Mouse (Mus musculus): Measurements from ENCODE around the gene Prdm2. TPM values are rescaled to one million over a fixed set of nuclear protein-coding genes. Genes with fewer than 3 reads are reported as not detected.

The Prdm2 gene
- polyA plus RNA-seq, 1 experiment from 2014 or later: 22.0 TPM

DNA sequence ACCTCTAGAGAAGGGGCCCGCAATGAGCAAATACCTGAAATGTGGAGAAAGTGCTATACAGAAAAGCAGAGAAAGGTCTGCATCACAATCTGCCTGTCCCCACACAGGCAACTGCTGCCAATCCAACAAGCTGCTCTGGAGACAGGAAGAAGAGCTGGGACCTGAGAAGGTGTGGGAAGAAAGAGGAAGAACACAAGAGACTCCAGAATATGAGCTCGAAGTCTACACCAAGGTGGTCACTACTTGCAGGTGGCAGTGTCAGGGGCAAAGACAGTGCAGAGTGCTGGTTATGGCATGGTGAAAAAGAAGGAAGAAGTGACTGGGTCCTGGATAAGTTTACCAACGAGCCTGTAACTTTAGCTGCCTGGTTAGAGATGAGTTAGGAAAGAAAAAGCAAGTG lies 14.4 kb downstream of the Prdm2 start:
- no peaks in the 10 kb centered on the region for H3K4me1 ChIP-seq (ENCODE audit: control insufficient read depth, insufficient read depth, low read length)
- no peak overlapping the region for H3K4me3 ChIP-seq (replicated peaks; ENCODE audit: low read depth, low read length)
- ATAC-seq (ENCODE audit: low FRiP score, low TSS enrichment): no peak
- WGBS: 91% methylated on average over 3 of the region's 3 CpGs
- H3K9ac ChIP-seq (replicated peaks; ENCODE audit: low read length): no peak overlapping the region
- no peaks in the 10 kb centered on the region for H3K36me3 ChIP-seq (ENCODE audit: control insufficient read depth, insufficient read depth, low read length)
- DNase-seq: no peak
- no peak overlapping the region for H3K27ac ChIP-seq (replicated peaks; ENCODE audit: low read depth, low read length)
- H3K27me3 ChIP-seq (ENCODE audit: control insufficient read depth, insufficient read depth, low read length): no peaks in the 10 kb centered on the region
- no peak overlapping the region for H3K4me2 ChIP-seq (ENCODE audit: low read length)
- H3K9me3 ChIP-seq (ENCODE audit: control insufficient read depth, low read length): no peaks in the 10 kb centered on the region

DNA sequence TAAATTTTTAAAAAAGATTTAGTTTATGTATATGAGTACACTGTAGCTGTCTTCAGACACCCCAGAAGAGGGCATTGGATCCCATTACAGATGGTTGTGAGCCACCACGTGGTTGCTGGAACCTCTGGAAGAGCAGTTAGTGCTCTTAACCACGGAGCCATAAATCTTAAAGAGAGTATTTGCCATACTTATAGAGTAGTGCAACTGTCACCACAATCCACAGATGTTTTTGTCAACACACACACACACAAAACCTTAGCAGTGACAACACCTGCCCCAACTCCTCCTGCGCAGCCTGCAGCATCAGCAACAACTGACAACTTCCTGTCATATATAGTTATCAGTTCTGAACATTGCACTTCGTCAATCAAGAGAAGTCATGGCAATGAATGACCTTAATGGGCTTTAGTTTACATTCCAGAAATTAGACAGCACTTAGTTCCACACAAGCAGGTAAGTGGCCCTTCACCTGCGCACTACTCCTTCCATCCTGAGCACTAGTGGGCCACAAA lies 14.9 kb downstream of the Prdm2 start:
- H3K4me2 ChIP-seq (ENCODE audit: low read length): no peak overlapping the region
- 94% methylated on average over 5 of the region's 5 CpGs for WGBS
- H3K36me3 ChIP-seq (ENCODE audit: control insufficient read depth, insufficient read depth, low read length): 0 out of 2 replicates have a peak, but pooled peaks cover under 1% of the 10 kb centered on the region
- H3K9ac ChIP-seq (replicated peaks; ENCODE audit: low read length): no peak overlapping the region
- no peaks in the 10 kb centered on the region for H3K9me3 ChIP-seq (ENCODE audit: control insufficient read depth, low read length)
- no peak for DNase-seq
- H3K4me3 ChIP-seq (replicated peaks; ENCODE audit: low read depth, low read length): no peak overlapping the region
- ATAC-seq (ENCODE audit: low FRiP score, low TSS enrichment): no peak
- H3K27me3 ChIP-seq (ENCODE audit: control insufficient read depth, insufficient read depth, low read length): no peaks in the 10 kb centered on the region
- no peaks in the 10 kb centered on the region for H3K4me1 ChIP-seq (ENCODE audit: control insufficient read depth, insufficient read depth, low read length)
- H3K27ac ChIP-seq (replicated peaks; ENCODE audit: low read depth, low read length): no peak overlapping the region

DNA sequence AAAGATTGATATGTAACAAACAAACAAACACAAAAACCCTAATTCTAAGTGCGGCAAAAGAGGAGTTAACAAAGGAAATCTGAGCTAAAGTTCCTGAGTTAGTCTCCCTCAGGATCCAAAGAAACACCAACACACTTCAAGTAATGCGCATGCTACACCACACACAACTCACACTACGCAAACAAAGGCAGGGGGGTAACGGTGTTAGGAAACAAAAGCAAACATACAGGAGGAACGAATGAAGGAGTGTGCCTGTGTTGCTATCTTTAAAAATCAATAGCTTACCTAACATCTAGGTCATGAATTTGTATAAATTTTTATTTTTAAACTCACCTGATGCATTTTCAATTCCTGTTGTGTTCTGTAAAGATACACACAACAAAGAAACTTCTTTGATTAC lies 18.5 kb downstream of the Prdm2 start:
- no peak for DNase-seq
- no peak overlapping the region for H3K4me2 ChIP-seq (ENCODE audit: low read length)
- H3K9ac ChIP-seq (replicated peaks; ENCODE audit: low read length): no peak overlapping the region
- H3K27me3 ChIP-seq (ENCODE audit: control insufficient read depth, insufficient read depth, low read length): no peaks in the 10 kb centered on the region
- no peaks in the 10 kb centered on the region for H3K9me3 ChIP-seq (ENCODE audit: control insufficient read depth, low read length)
- H3K27ac ChIP-seq (replicated peaks; ENCODE audit: low read depth, low read length): no peak overlapping the region
- 0 out of 2 replicates have a peak, but pooled peaks cover 3% of the 10 kb centered on the region for H3K36me3 ChIP-seq (ENCODE audit: control insufficient read depth, insufficient read depth, low read length)
- no peak for ATAC-seq (ENCODE audit: low FRiP score, low TSS enrichment)
- WGBS: 86% methylated on average over 5 of the region's 5 CpGs
- no peak overlapping the region for H3K4me3 ChIP-seq (replicated peaks; ENCODE audit: low read depth, low read length)
- H3K4me1 ChIP-seq (ENCODE audit: control insufficient read depth, insufficient read depth, low read length): no peaks in the 10 kb centered on the region

DNA sequence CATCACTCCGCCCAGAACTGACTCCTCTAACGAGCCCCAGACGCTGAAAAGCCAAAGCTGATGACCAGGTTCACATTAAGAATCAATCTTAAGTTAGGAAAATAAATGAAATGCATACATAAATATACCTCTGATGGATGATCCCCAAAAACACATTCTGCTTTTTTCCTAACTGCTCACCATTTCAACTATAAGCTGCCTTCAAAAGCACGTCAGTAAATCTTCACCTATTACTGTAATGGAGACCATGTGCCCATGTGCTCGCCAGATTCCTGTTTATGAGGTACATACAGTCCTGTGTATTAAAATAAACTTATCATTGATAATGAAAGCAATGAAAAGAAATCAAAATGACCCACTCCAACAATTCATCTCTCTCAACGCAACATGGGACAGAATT lies 19.6 kb downstream of the Prdm2 start:
- H3K27me3 ChIP-seq (ENCODE audit: control insufficient read depth, insufficient read depth, low read length): no peaks in the 10 kb centered on the region
- H3K9me3 ChIP-seq (ENCODE audit: control insufficient read depth, low read length): no peaks in the 10 kb centered on the region
- DNase-seq: no peak

DNA sequence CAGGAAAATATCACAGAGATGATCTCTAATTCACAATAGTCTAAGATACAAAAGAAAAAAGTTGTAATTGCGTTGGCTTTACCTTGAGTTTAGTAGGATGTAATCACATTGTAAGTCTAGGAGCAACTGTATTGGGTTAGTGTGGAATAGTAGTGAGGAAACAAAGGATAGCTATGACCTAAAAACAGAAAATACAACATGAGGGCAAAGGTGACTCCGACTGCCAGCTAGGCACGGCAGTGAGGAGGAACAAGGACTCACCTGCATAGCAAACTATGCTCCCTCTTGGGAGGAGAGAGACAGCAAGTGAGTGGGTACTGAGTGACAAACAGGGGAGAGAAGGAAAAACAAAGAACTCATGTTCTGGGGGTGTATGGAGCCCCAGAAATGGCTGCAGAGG lies 21.0 kb downstream of the Prdm2 start:
- H3K4me3 ChIP-seq (replicated peaks; ENCODE audit: low read depth, low read length): no peak overlapping the region
- 0 out of 2 replicates have a peak, but pooled peaks cover 3% of the 10 kb centered on the region for H3K36me3 ChIP-seq (ENCODE audit: control insufficient read depth, insufficient read depth, low read length)
- H3K4me2 ChIP-seq (ENCODE audit: low read length): no peak overlapping the region
- no peak overlapping the region for H3K9ac ChIP-seq (replicated peaks; ENCODE audit: low read length)
- DNase-seq: no peak
- 85% methylated on average over 3 of the region's 3 CpGs for WGBS
- no peaks in the 10 kb centered on the region for H3K4me1 ChIP-seq (ENCODE audit: control insufficient read depth, insufficient read depth, low read length)
- no peak for ATAC-seq (ENCODE audit: low FRiP score, low TSS enrichment)
- no peak overlapping the region for H3K27ac ChIP-seq (replicated peaks; ENCODE audit: low read depth, low read length)
- no peaks in the 10 kb centered on the region for H3K27me3 ChIP-seq (ENCODE audit: control insufficient read depth, insufficient read depth, low read length)
- H3K9me3 ChIP-seq (ENCODE audit: control insufficient read depth, low read length): no peaks in the 10 kb centered on the region

More for the DNA sequence above, 19.6 kb downstream of the Prdm2 start:
- Histone ChIP-seq H3K4me3 (replicated peaks; ENCODE audit: low read depth, low read length) (no peak overlapping the region), H3K36me3 (ENCODE audit: control insufficient read depth, insufficient read depth, low read length) (0 out of 2 replicates have a peak, but pooled peaks cover 3% of the 10 kb centered on the region), H3K4me1 (ENCODE audit: control insufficient read depth, insufficient read depth, low read length) (no peaks in the 10 kb centered on the region), H3K4me2 (ENCODE audit: low read length) (no peak overlapping the region), H3K9ac (replicated peaks; ENCODE audit: low read length) (no peak overlapping the region), H3K27ac (replicated peaks; ENCODE audit: low read depth, low read length) (no peak overlapping the region)
- no peak for ATAC-seq (ENCODE audit: low FRiP score, low TSS enrichment)
- WGBS: 91% methylated on average over 6 of the region's 6 CpGs

DNA sequence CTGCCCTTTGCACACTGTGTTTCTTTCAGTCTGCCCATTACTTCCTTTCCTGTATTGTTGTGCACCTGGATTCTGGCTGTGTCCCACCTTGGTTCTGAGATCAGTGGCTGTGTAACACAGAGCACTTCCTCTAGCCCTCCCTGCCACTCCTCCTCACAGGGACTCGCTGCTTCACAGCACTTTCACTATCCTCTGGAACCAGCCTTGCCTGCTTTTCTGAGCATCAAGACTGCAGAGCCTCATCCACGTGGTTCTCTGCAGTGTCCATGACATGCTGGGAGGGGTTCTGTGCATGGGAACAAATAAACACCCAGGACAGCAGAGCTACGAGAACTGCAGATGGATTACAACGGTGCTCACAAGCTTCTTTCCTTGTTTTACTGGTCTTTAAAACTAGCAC lies 22.1 kb downstream of the Prdm2 start:
- 80% methylated on average over 4 of the region's 4 CpGs for WGBS
- H3K36me3 ChIP-seq (ENCODE audit: control insufficient read depth, insufficient read depth, low read length): 0 out of 2 replicates have a peak, but pooled peaks cover 3% of the 10 kb centered on the region
- H3K27me3 ChIP-seq (ENCODE audit: control insufficient read depth, insufficient read depth, low read length): no peaks in the 10 kb centered on the region
- H3K9me3 ChIP-seq (ENCODE audit: control insufficient read depth, low read length): no peaks in the 10 kb centered on the region
- ATAC-seq (ENCODE audit: low FRiP score, low TSS enrichment): no peak
- no peak for DNase-seq
- no peak overlapping the region for H3K4me3 ChIP-seq (replicated peaks; ENCODE audit: low read depth, low read length)
- no peak overlapping the region for H3K9ac ChIP-seq (replicated peaks; ENCODE audit: low read length)
- H3K27ac ChIP-seq (replicated peaks; ENCODE audit: low read depth, low read length): no peak overlapping the region
- H3K4me2 ChIP-seq (ENCODE audit: low read length): no peak overlapping the region
- no peaks in the 10 kb centered on the region for H3K4me1 ChIP-seq (ENCODE audit: control insufficient read depth, insufficient read depth, low read length)

DNA sequence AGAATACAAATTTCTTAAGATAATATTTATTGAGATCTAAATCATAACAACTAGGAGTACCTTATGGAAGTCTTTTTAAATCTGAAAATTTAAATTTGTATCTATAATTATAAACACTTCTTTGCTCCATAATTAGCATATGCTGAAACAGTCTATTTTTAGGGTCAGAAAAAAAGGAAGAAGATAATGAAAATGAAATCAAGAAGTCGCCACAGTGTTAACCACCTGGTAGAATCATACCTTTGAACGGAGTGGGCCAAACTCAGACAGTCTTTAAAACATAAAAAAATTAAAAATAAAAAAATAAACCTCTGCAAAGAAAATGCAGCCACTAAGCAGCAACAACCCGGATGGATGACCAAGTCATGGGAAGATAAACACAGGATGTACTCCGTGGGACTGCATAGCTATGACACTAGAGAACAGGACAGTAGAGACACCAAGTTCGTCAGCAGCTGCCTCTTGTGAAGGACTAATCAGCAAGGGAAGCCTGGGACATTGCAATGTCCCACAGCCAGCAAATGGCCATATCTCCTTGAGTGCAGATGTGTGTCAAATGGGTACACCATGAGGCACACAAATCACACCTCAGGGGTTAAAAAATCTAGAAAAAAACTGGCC lies 24.1 kb downstream of the Prdm2 start:
- WGBS: 90% methylated on average over 5 of the region's 5 CpGs
- Histone ChIP-seq H3K4me1 (ENCODE audit: control insufficient read depth, insufficient read depth, low read length) (no peaks in the 10 kb centered on the region), H3K4me3 (replicated peaks; ENCODE audit: low read depth, low read length) (no peak overlapping the region), H3K36me3 (ENCODE audit: control insufficient read depth, insufficient read depth, low read length) (0 out of 2 replicates have a peak, but pooled peaks cover 3% of the 10 kb centered on the region), H3K4me2 (ENCODE audit: low read length) (no peak overlapping the region), H3K9ac (replicated peaks; ENCODE audit: low read length) (no peak overlapping the region), H3K9me3 (ENCODE audit: control insufficient read depth, low read length) (no peaks in the 10 kb centered on the region), H3K27me3 (ENCODE audit: control insufficient read depth, insufficient read depth, low read length) (no peaks in the 10 kb centered on the region), H3K27ac (replicated peaks; ENCODE audit: low read depth, low read length) (no peak overlapping the region)
- ATAC-seq (ENCODE audit: low FRiP score, low TSS enrichment) (no peak), DNase-seq (no peak)

DNA sequence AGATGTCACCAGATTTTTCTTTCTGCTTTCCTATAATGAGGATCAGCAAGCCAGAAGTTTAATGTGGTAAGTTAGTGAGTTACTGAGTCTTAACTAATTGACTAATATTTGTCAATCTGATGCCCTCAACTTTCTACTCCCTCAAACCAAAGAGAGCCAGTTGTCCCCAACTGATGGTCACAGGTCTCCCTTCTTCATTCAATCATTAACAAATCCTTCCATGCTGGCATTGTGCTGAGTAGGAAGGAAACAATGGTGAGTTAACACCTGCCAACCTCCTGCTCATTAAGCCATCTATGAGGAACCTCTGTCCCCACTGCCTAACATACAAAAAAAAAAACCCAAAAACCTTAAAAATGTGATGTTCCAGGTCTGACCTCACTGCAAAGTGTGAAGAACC lies 26.7 kb downstream of the Prdm2 start:
- H3K9ac ChIP-seq (replicated peaks; ENCODE audit: low read length): no peak overlapping the region
- DNase-seq (no peak), ATAC-seq (ENCODE audit: low FRiP score, low TSS enrichment) (no peak)
- no peak overlapping the region for H3K4me2 ChIP-seq (ENCODE audit: low read length)
- H3K36me3 ChIP-seq (ENCODE audit: control insufficient read depth, insufficient read depth, low read length): no peaks in the 10 kb centered on the region
- H3K4me1 ChIP-seq (ENCODE audit: control insufficient read depth, insufficient read depth, low read length): no peaks in the 10 kb centered on the region
- H3K4me3 ChIP-seq (replicated peaks; ENCODE audit: low read depth, low read length): no peak overlapping the region
- H3K9me3 ChIP-seq (ENCODE audit: control insufficient read depth, low read length): no peaks in the 10 kb centered on the region
- H3K27ac ChIP-seq (replicated peaks; ENCODE audit: low read depth, low read length): no peak overlapping the region
- no peaks in the 10 kb centered on the region for H3K27me3 ChIP-seq (ENCODE audit: control insufficient read depth, insufficient read depth, low read length)

DNA sequence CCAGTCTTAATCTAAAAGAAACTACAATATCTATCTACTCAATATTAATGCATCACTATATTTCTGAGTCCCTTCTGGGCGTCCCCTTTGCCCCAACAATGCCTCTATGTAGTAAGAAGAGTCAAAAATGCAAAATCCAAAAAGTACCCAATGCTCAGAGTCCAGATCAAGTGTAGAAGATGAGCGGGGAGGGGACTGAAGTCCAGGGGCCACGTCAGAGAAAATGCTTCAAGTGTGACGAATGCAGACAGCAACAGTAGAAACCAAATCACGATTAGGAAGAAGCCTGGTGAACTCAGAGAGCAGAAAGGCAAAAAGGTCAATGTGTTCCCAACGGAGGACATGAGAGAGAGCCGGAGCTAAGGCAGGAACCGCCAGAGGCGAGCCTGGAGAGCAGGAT lies 27.3 kb downstream of the Prdm2 start:
- Histone ChIP-seq H3K4me3 (replicated peaks; ENCODE audit: low read depth, low read length) (no peak overlapping the region), H3K9ac (replicated peaks; ENCODE audit: low read length) (no peak overlapping the region), H3K4me1 (ENCODE audit: control insufficient read depth, insufficient read depth, low read length) (no peaks in the 10 kb centered on the region), H3K27ac (replicated peaks; ENCODE audit: low read depth, low read length) (no peak overlapping the region), H3K36me3 (ENCODE audit: control insufficient read depth, insufficient read depth, low read length) (0 out of 2 replicates have a peak, but pooled peaks cover 2% of the 10 kb centered on the region), H3K4me2 (ENCODE audit: low read length) (no peak overlapping the region), H3K27me3 (ENCODE audit: control insufficient read depth, insufficient read depth, low read length) (no peaks in the 10 kb centered on the region), H3K9me3 (ENCODE audit: control insufficient read depth, low read length) (no peaks in the 10 kb centered on the region)
- WGBS: 84% methylated on average over 9 of the region's 9 CpGs
- no peak for ATAC-seq (ENCODE audit: low FRiP score, low TSS enrichment)
- no peak for DNase-seq

Data from midbrain, embryonic 14.5 days (tissue).